Mouse (Mus musculus): ENCODE data around the gene Ttc21a.

DNA sequence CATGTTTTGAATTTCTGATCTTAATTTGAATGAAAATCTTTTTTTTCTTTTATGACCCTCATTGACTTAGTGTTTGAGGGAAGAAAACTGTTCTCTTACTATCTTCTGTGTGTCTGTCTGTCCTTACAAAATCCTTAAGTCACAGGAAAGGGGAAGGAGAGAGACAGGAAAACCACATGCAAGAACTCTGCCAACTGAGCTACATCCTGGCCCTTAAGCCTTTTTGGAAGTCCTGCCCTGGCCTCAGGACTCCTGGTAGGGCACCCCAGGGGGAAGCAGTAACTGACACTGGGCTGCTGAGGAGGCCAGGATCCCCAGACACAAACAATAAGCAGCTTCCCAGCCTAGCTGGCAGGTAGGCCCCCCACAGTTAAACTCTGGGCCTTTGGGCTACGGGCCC is 5.9 kb downstream of the Ttc21a start:
- TF ChIP-seq CTCF (IDR thresholded peaks at IDR 0.05) (no peak), EP300 (IDR thresholded peaks at IDR 0.05) (no peak)
